Mouse (Mus musculus): ENCODE results near the gene Marcksl1. TPM values are rescaled to one million over a fixed set of nuclear protein-coding genes. Genes with fewer than 3 reads are reported as not detected.

Marcksl1 gene
- total RNA-seq, 2 experiments from 2014 or later = 170 to 171 TPM

DNA sequence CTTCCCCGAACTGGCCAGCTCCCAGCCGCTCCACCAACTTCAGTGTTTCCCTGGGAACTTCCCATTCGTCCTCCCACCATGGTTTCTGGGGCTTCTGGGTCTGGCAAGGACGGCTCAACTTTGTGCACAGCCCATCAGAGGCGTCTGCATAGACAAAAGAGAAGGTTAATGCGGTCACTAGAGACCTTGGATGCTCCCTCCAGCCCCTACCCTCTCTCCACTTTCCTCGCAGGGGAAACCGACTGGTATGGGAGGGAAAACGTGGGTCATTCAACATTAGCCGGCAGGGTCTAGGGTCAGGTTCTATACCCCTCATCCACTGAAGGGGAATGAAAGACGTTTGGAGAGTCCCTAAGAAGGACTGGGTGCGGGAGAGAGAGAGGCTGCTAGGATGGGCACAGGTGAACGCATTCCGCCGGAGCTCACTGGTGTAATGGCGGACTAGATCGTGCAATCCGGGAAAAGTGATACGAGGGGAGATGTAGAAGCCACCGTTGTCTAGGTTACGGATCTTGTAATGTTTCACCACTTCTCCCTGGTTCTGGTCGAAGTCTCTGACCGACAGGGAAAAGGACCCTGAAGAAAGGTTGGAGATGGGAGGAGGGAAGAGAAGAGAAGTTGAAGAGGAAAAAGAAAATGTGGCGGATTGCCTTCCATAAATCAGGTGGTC, 42.6 kb downstream of the Marcksl1 start:
- peak; percentile 24 to 37 for DNase-seq (ENCODE audit: extremely low spot score in 1 of 2, low spot score in 1 of 2)

GRCm38 (mm10) chr4:129556532-129557223, 43.3 kb downstream of the Marcksl1 start:
- peak; percentile 58 to 65 for DNase-seq (ENCODE audit: extremely low spot score in 1 of 2, low spot score in 1 of 2)

DNA sequence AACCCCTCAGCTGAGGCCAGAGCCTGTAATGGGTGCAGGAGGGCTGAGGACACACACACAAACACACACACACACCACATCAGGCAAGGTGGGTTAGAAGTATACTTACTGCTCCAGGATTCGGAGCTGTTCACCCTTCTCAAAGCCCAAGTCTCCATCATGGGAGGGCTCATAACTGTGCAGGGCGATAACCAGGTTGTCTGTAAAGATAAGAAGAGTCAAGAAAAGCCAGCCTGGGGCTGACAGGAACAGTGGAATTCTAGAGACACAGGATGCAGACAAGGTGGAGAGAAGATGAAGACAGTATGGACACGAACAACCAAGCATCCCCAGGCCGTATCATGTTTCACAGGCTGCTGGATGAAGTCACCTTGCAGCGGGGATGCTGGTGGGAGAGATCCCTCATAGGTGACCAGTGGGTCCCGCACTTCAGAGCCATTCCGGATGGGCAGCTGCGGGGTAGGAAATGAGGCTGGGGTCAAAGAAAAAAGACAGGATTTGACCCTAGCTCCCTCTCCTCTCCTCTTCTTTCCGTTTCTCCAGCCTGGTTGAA, 44.0 kb downstream of the Marcksl1 start:
- DNase-seq (ENCODE audit: extremely low spot score in 1 of 2, low spot score in 1 of 2) = no peak

GRCm38 (mm10) chr4:129558321-129558955, 45.1 kb downstream of the Marcksl1 start:
- no peak for DNase-seq (ENCODE audit: extremely low spot score in 1 of 2, low spot score in 1 of 2)

GRCm38 (mm10) chr4:129561184-129561583, 47.8 kb downstream of the Marcksl1 start:
- no peak for DNase-seq (ENCODE audit: extremely low spot score in 1 of 2, low spot score in 1 of 2)

DNA sequence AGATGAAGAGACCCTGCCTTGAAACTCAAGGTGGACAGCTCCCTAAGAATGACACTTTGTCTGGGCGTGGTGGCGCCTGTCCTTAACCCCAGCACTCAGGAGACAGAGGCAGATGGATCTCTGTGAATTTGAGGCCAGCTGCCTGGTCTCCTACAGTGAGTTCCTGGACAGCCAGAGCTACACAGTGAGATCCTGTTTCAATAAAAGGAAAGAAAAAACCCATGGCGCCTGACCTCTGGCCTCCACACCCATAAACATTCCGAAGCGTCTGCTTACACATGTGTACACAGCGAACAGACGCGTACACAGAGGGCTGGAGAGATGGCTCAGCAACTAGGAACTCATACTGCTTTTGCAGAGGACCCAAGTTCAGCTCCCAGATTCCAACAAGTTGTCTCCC, 50.3 kb downstream of the Marcksl1 start:
- no peak for DNase-seq (ENCODE audit: extremely low spot score in 1 of 2, low spot score in 1 of 2)

- DNase-seq (ENCODE audit: extremely low spot score in 1 of 2, low spot score in 1 of 2) = no peak
These were observed 51.8 kb downstream of the Marcksl1 start for GRCm38 (mm10) chr4:129565139-129565538.

Small RNA genes within 50 kb of the gene (microRNA-seq; reads per million reads assigned to microRNA genes)
- gene Mir8119 = 0 reads per million in 2 experiments

Other genes with a start within 250 kb of the Marcksl1 start
- gene Sync, start 226.0 kb upstream of the Marcksl1 start, total RNA-seq (2021) = 1 to 10 TPM in 1 of 2 experiments, under 1 TPM in 1; 0.79 to 1.3 TPM
- gene Rbbp4, start 178.2 kb upstream of the Marcksl1 start, total RNA-seq (2021) = 100 to 1,000 TPM; 111 to 133 TPM
- gene Zbtb8os, start 177.9 kb upstream of the Marcksl1 start, total RNA-seq (2021) = 10 to 100 TPM; 30.5 to 33.9 TPM
- gene Zbtb8a, start 135.5 kb upstream of the Marcksl1 start, total RNA-seq (2021) = 1 to 10 TPM; 4.1 to 5.6 TPM
- 1 to 10 TPM; 4.2 to 4.6 TPM for gene Zbtb8b, start 72.7 kb upstream of the Marcksl1 start, total RNA-seq (2021)
- 10 to 100 TPM; 55.4 to 57.7 TPM for gene Bsdc1, start 52.0 kb upstream of the Marcksl1 start, total RNA-seq (2021)
- gene Tssk3, start 22.6 kb upstream of the Marcksl1 start, total RNA-seq (2021) = not detected
- not detected for gene Fam229a, start 22.4 kb upstream of the Marcksl1 start, total RNA-seq (2021)
- 10 to 100 TPM; 37.0 to 48.7 TPM for gene Hdac1, start 29.1 kb downstream of the Marcksl1 start, total RNA-seq (2021)
- gene Lck, start 60.1 kb downstream of the Marcksl1 start, total RNA-seq (2021) = 1 to 10 TPM; 3.3 to 3.5 TPM
- gene Fam167b, start 65.0 kb downstream of the Marcksl1 start, total RNA-seq (2021) = under 1 TPM in 1 of 2 experiments, not detected in 1; 0.81 TPM
- 100 to 1,000 TPM; 128 TPM for gene Eif3i, start 87.1 kb downstream of the Marcksl1 start, total RNA-seq (2021)
- gene Tmem234, start 87.1 kb downstream of the Marcksl1 start, total RNA-seq (2021) = 10 to 100 TPM; 78.8 to 80.7 TPM
- gene Dcdc2b, start 100.7 kb downstream of the Marcksl1 start, total RNA-seq (2021) = 1 to 10 TPM; 3.6 to 6.8 TPM
- gene Iqcc, start 105.5 kb downstream of the Marcksl1 start, total RNA-seq (2021) = 10 to 100 TPM; 32.9 to 41.9 TPM
- gene Ccdc28b, start 110.4 kb downstream of the Marcksl1 start, total RNA-seq (2021) = 10 to 100 TPM; 71.6 to 84.5 TPM
- gene Txlna, start 127.5 kb downstream of the Marcksl1 start, total RNA-seq (2021) = 10 to 100 TPM; 44.0 to 44.1 TPM
- gene Kpna6, start 159.2 kb downstream of the Marcksl1 start, total RNA-seq (2021) = 10 to 100 TPM; 91.5 to 96.8 TPM
- gene Tmem39b, start 183.3 kb downstream of the Marcksl1 start, total RNA-seq (2021) = 10 to 100 TPM; 12.5 to 18.6 TPM
- 10 to 100 TPM; 90.0 to 91.4 TPM for gene Khdrbs1, start 228.7 kb downstream of the Marcksl1 start, total RNA-seq (2021)

Data from layer of hippocampus, postnatal 25 days (tissue).